Mouse (Mus musculus) C2C12 (cell line): ENCODE results near the gene Marveld1. TPM values are rescaled to one million over a fixed set of nuclear protein-coding genes. Genes with fewer than 3 reads are reported as not detected.

Experiments used
- H3K27me3 ChIP-seq: one replicate; pipeline ENCODE4 v1.6.1; 2011; ENCODE audit not compliant: control insufficient read depth, insufficient read depth, insufficient read length
- H3K36me3 ChIP-seq: one replicate; pipeline ENCODE4 v1.6.1; 2011; ENCODE audit not compliant: control insufficient read depth, insufficient read depth
- H3K4me3 ChIP-seq: one replicate; pipeline ENCODE4 v1.5.1; 2011; ENCODE audit warnings: mild to moderate bottlenecking, control low read depth; ENCODE audit not compliant: poor library complexity, insufficient read depth, severe bottlenecking
- H3K79me2 ChIP-seq: one replicate; pipeline ENCODE4 v1.6.1; 2011; ENCODE audit not compliant: control insufficient read depth, insufficient read depth
- H3K79me3 ChIP-seq: one replicate; pipeline ENCODE4 v1.6.1; 2011; ENCODE audit warnings: low read depth, control low read depth
- H3ac ChIP-seq: one replicate; pipeline ENCODE3; 2011; ENCODE audit warnings: low read depth; ENCODE audit not compliant: control insufficient read depth, insufficient read length
- CEBPB ChIP-seq: IDR thresholded peaks from one replicate; pipeline ENCODE4 v1.6.1; 2011; ENCODE audit warnings: low read depth, mild to moderate bottlenecking, control low read depth, moderate library complexity
- CTCF ChIP-seq: IDR thresholded peaks from one replicate; pipeline ENCODE4 v1.5.1; 2011; ENCODE audit not compliant: control insufficient read depth, insufficient read depth, insufficient read length
- FOSL1 ChIP-seq: IDR thresholded peaks from one replicate; pipeline ENCODE4 v1.8.0; 2011; ENCODE audit warnings: mild to moderate bottlenecking, low read length; ENCODE audit not compliant: poor library complexity, insufficient read depth, severe bottlenecking
- MAX ChIP-seq: IDR thresholded peaks from one replicate; pipeline ENCODE4 v1.6.1; 2011; ENCODE audit warnings: mild to moderate bottlenecking, control low read depth
- MYOD1 ChIP-seq: IDR thresholded peaks from one replicate; pipeline ENCODE4 v1.6.1; 2011; ENCODE audit warnings: low read depth; ENCODE audit not compliant: control insufficient read depth, insufficient read length
- MYOG ChIP-seq: IDR thresholded peaks from one replicate; pipeline ENCODE4 v1.6.1; 2011; ENCODE audit not compliant: control insufficient read depth, insufficient read length; ENCODE audit errors: extremely low read depth
- USF1 ChIP-seq: IDR thresholded peaks from one replicate; pipeline ENCODE4 v1.6.1; 2011; ENCODE audit warnings: low read depth, mild to moderate bottlenecking, control low read depth, moderate library complexity
- polyA plus RNA-seq: library from polyadenylated mRNA; unstranded; fragments of >200 nt; fragmentation: generic; extraction: Trizol; gene quantifications from one replicate; pipeline ENCODE4 v1.2.1, GENCODE M21; 2012; ENCODE audit warnings: missing spikeins

Marveld1 gene
- polyA plus RNA-seq, 1 experiment: 33.0 TPM

DNA sequence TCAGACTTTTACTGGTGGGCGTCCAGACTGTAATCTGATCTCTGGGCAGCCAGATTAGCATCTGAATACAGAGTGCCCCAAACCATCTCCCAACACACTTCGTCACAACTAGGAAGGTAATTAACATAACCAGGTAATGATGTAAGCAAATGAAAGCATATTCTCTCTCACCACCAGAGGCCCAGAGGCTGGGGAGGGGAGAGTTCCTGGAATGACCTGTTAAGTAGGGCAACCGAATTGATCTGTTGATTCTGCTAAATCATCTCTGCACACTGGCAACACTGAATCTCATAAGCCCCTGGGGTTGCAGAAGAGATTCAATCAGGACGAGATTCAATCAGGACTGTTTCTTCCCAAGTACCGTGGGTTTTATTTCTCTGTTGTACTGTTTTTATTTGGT lies 11.1 kb upstream of the Marveld1 start:
- Histone ChIP-seq H3K27me3 (no peaks in the 10 kb centered on the region), H3K79me3 (no peaks in the 10 kb centered on the region), H3K79me2 (no peaks in the 10 kb centered on the region), H3K4me3 (no peak overlapping the region), H3ac (no peak overlapping the region), H3K36me3 (no peaks in the 10 kb centered on the region)
- TF ChIP-seq CTCF (no peak), MYOD1 (no peak), MAX (no peak), MYOG (no peak), FOSL1 (no peak), USF1 (no peak), CEBPB (no peak)

DNA sequence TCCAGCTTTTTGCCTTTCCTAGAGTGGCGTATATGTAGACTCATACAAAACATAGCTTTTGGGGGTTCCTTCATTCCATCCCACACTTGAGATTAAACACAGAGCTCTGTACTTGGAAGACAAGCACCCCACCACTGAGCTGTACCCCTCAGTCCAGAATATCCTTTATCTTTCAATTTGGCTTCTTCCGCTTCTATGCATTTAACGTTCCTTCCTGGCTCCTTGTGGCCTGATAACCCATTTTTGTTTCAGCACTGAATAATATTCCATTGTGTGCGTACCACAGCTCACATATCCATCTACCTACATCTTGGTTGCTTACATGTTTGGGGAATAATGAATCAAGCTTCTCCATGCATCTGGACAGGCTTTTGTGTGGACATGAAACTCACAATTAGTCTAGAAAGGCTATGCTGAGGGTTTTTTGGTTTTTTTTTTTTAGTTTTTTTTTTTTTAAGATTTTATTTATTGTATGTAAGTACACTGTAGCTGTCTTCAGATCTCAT lies 10.0 kb upstream of the Marveld1 start:
- no peak overlapping the region for H3K4me3 ChIP-seq
- H3ac ChIP-seq: no peak overlapping the region
- no peak for TF ChIP-seq CEBPB
- TF ChIP-seq MAX: no peak
- TF ChIP-seq MYOG: no peak
- TF ChIP-seq CTCF: no peak
- no peak for TF ChIP-seq USF1
- TF ChIP-seq FOSL1: no peak
- TF ChIP-seq MYOD1: no peak
- no peaks in the 10 kb centered on the region for H3K36me3 ChIP-seq
- H3K79me2 ChIP-seq: no peaks in the 10 kb centered on the region
- H3K79me3 ChIP-seq: no peaks in the 10 kb centered on the region
- H3K27me3 ChIP-seq: no peaks in the 10 kb centered on the region

DNA sequence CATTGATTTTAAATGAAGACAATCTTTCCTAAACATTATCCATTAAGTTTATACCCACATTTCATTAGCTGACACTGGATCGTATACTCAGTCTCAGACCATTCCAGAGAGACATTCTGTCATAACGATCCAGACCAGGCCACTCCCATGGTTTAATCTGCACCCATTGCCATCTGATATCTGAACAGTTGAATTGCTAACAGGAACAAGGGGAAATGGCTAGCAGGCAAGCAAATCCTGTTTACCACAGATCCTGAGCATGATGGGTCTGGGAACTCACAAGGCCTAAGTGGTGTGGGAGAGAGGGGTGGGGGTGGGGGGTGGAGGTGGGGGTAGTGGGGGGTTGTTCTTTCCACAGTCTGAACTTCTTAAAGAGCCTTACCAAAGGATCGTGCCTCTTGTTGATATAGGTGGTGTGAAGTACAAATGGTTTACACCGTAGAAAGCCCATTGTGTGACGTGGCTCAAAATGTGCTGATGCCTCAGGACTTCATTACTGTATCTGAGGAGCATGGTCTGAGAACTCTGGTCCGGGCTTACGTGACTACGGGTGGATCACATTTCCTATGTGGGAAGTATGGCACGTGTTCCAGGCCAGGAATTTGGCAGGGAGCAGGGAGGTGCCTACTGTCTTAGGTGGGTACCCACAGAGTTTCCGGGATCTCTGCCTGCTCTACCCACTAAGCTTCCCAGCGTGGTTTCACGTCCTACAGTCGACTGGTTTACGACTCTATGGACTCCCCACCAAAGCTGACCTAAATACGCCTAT lies 8.5 kb upstream of the Marveld1 start:
- TF ChIP-seq MYOD1 (no peak), CEBPB (no peak), CTCF (no peak), MYOG (no peak), FOSL1 (no peak), USF1 (no peak), MAX (no peak)
- no peak overlapping the region for H3ac ChIP-seq
- H3K36me3 ChIP-seq: no peaks in the 10 kb centered on the region
- H3K79me2 ChIP-seq: no peaks in the 10 kb centered on the region
- H3K27me3 ChIP-seq: no peaks in the 10 kb centered on the region
- H3K4me3 ChIP-seq: no peak overlapping the region
- H3K79me3 ChIP-seq: no peaks in the 10 kb centered on the region

DNA sequence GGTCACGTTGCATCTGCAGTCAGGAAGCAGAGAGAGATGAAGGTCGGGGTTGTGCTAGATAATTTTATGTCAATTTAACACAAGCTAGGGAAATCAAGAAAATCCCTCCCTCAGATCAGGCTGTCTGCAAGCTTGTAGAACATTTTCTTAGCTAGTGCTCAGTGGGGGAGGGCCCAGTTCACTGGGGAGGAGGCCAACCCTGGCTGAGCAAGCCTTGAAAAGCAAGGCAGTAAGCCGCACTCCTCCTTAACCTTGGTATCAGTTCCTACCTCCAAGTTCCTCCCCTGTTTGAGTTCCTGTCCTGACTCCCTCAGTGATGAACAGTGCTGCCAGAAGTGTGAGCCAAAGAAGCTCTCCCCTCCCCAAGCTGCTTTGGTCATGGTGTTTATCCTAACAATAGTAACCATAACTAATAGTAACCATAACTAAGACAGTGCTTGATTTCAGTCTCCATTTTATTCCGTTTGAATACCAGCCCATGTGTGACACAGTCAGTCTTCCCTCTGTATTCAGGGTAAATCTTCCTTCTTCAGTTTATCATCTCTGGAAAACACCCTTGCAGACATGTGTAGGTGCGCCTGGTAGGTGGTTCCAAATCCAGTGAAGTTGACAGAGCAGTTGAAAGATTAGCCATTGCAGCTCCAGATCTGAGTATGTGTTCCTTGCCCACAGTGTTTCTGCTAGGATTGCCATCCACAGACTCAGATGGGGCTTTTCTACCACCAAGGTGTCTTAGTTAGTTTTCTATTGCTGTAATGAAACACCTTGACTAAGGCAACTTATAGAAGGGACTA lies 7.3 kb upstream of the Marveld1 start:
- no peaks in the 10 kb centered on the region for H3K79me3 ChIP-seq
- TF ChIP-seq MAX (no peak), CTCF (no peak), MYOG (no peak), USF1 (no peak), FOSL1 (no peak), MYOD1 (no peak), CEBPB (no peak)
- H3K27me3 ChIP-seq: no peaks in the 10 kb centered on the region
- no peak overlapping the region for H3ac ChIP-seq
- H3K36me3 ChIP-seq: no peaks in the 10 kb centered on the region
- no peak overlapping the region for H3K4me3 ChIP-seq
- H3K79me2 ChIP-seq: no peaks in the 10 kb centered on the region

DNA sequence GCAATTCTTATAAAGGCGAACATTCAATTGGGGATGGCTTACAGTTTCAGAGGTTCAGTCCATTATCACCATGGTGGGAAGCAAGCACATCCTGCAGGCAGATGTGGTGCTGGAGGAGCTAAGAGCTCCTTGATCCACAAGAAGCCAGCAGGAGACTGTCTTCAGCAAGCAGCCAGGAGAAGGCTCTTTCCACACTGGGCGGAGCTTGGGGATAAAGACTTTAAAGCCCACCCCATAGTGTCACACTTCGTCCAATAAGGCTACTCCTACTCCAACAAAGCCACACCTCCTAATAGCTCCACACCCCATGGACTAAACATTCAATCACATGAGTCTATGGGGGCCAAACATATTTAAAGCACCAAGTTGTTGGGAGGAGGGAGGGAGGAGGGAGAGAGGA lies 5.2 kb upstream of the Marveld1 start:
- no peak overlapping the region for H3ac ChIP-seq
- no peaks in the 10 kb centered on the region for H3K36me3 ChIP-seq
- H3K27me3 ChIP-seq: no peaks in the 10 kb centered on the region
- no peaks in the 10 kb centered on the region for H3K79me3 ChIP-seq
- no peaks in the 10 kb centered on the region for H3K79me2 ChIP-seq
- no peak overlapping the region for H3K4me3 ChIP-seq
- TF ChIP-seq USF1: no peak
- no peak for TF ChIP-seq FOSL1
- TF ChIP-seq MYOD1: no peak
- no peak for TF ChIP-seq MYOG
- no peak for TF ChIP-seq CEBPB
- TF ChIP-seq CTCF: no peak
- no peak for TF ChIP-seq MAX
